ENCODE assay signal across 11 mouse cellular contexts in genomic region chr9:57641775-57642550, GRCm38 (mm10). TPM values are rescaled to one million over a fixed set of nuclear protein-coding genes. Genes with fewer than 3 reads are reported as not detected.
DNase-seq lines count a peak whose midpoint lies in the region; ATAC-seq and TF ChIP-seq lines count a peak whose summit lies in the region.
"Had no signal": no experiment of that assay in that cellular context is flagged by ENCODE, and none has a peak within 500 bp of the region (broad histone marks: within the 10 kb centered on the region; RNA-seq: fewer than 3 reads in every experiment).

No protein-coding gene starts in this region.

- WGBS in embryonic facial prominence, embryonic 13.5 days: 76% methylated on average over 13 of the region's 13 CpGs
- WGBS in embryonic facial prominence, embryonic 10.5 days: 83% methylated on average over 13 of the region's 13 CpGs
- WGBS in limb, embryonic 14.5 days: 81% methylated on average over 13 of the region's 13 CpGs
- 73% methylated on average over 13 of the region's 13 CpGs for WGBS in small intestine, adult 2 months

- no peaks in the 10 kb centered on the region for H3K9me3 ChIP-seq in embryonic facial prominence, embryonic 13.5 days
- no peaks in the 10 kb centered on the region for H3K9me3 ChIP-seq in embryonic facial prominence, embryonic 10.5 days
- H3K9me3 ChIP-seq in megakaryocyte, embryonic 14.5 days: no peaks in the 10 kb centered on the region
- H3K9me3 ChIP-seq in limb, embryonic 14.5 days (ENCODE audit: control insufficient read depth, low read length): no peaks in the 10 kb centered on the region

- peaks cover 78% of the 10 kb centered on the region for H3K4me1 ChIP-seq in embryonic facial prominence, embryonic 13.5 days
- peaks cover 87% of the 10 kb centered on the region for H3K4me1 ChIP-seq in embryonic facial prominence, embryonic 10.5 days
- peaks cover 86% of the 10 kb centered on the region for H3K4me1 ChIP-seq in megakaryocyte, embryonic 14.5 days
- peaks cover 64% of the 10 kb centered on the region for H3K4me1 ChIP-seq in limb, embryonic 14.5 days (ENCODE audit: control insufficient read depth, insufficient read depth, low read length)
- peaks cover 67% of the 10 kb centered on the region for H3K4me1 ChIP-seq in small intestine, adult 2 months (ENCODE audit: control insufficient read depth, insufficient read depth, insufficient read length, low read length)

- no peaks in the 10 kb centered on the region for H3K27me3 ChIP-seq in embryonic facial prominence, embryonic 13.5 days
- 0 out of 2 replicates have a peak, but pooled peaks cover under 1% of the 10 kb centered on the region for H3K27me3 ChIP-seq in embryonic facial prominence, embryonic 10.5 days (replicated peaks; ENCODE audit: low read depth, poor library complexity, severe bottlenecking)
- H3K27me3 ChIP-seq in megakaryocyte, embryonic 14.5 days (replicated peaks): no peaks in the 10 kb centered on the region
- H3K27me3 ChIP-seq in limb, embryonic 14.5 days (ENCODE audit: control insufficient read depth, insufficient read depth, low read length): no peaks in the 10 kb centered on the region
- no peaks in the 10 kb centered on the region for H3K27me3 ChIP-seq in small intestine, adult 2 months (ENCODE audit: control insufficient read depth, insufficient read depth, low read length)

- H3K36me3 ChIP-seq in embryonic facial prominence, embryonic 13.5 days: peaks cover 15% of the 10 kb centered on the region
- peaks cover 28% of the 10 kb centered on the region for H3K36me3 ChIP-seq in embryonic facial prominence, embryonic 10.5 days (replicated peaks)
- peaks cover 49% of the 10 kb centered on the region for H3K36me3 ChIP-seq in megakaryocyte, embryonic 14.5 days (replicated peaks; ENCODE audit: low read length)
- H3K36me3 ChIP-seq in limb, embryonic 14.5 days (ENCODE audit: control insufficient read depth, insufficient read depth, low read length): peaks cover 8% of the 10 kb centered on the region
- H3K36me3 ChIP-seq in small intestine, adult 2 months (ENCODE audit: control insufficient read depth, insufficient read depth, low read length): no peaks in the 10 kb centered on the region

- DNase-seq in embryonic facial prominence, embryonic 10.5 days (ENCODE audit: low spot score): no peak
- no peak for DNase-seq in limb, embryonic 14.5 days (ENCODE audit: low spot score)
- no peak for DNase-seq in right cerebral cortex, postnatal 36 days (ENCODE audit: low spot score in 2 of 2)
- DNase-seq in cerebellum, postnatal 36 days: no peak
- DNase-seq: gastrocnemius, postnatal 10 days; kidney, adult 2 months had no signal

- H3K27ac ChIP-seq in embryonic facial prominence, embryonic 13.5 days: peak overlapping the region; percentile 89; the same call in 1 of the 2 replicates
- H3K27ac ChIP-seq in embryonic facial prominence, embryonic 10.5 days (replicated peaks): no peak overlapping the region
- H3K27ac ChIP-seq in limb, embryonic 14.5 days (replicated peaks; ENCODE audit: low read depth, low read length): no peak overlapping the region
- H3K27ac ChIP-seq in small intestine, adult 2 months (ENCODE audit: insufficient read depth, low read depth, low read length): peak overlapping the region; percentile 91

- no peak for TF ChIP-seq POLR2A in limb, embryonic 14.5 days (IDR thresholded peaks at IDR 0.05; ENCODE audit: borderline replicate concordance, extremely low read depth, insufficient read depth, insufficient read length)
- no peak for TF ChIP-seq POLR2A in small intestine, adult 2 months (IDR thresholded peaks at IDR 0.05; ENCODE audit: low read depth, low read length)

- H3K4me2 ChIP-seq in embryonic facial prominence, embryonic 13.5 days: no peak overlapping the region
- H3K4me2 ChIP-seq in limb, embryonic 14.5 days (replicated peaks; ENCODE audit: low read depth, low read length, severe bottlenecking): 0 out of 2 replicates have a peak overlapping the region, but pooled peaks have one; percentile 1

- no peak overlapping the region for H3K4me3 ChIP-seq in embryonic facial prominence, embryonic 13.5 days
- H3K4me3 ChIP-seq in embryonic facial prominence, embryonic 10.5 days: no peak overlapping the region
- peak overlapping the region; percentile 98 for H3K4me3 ChIP-seq in megakaryocyte, embryonic 14.5 days (replicated peaks)
- H3K4me3 ChIP-seq in limb, embryonic 14.5 days (replicated peaks; ENCODE audit: low read length): no peak overlapping the region
- no peak overlapping the region for H3K4me3 ChIP-seq in small intestine, adult 2 months (ENCODE audit: low read depth, low read length)

- H3K9ac ChIP-seq in embryonic facial prominence, embryonic 13.5 days: no peak overlapping the region
- no peak overlapping the region for H3K9ac ChIP-seq in limb, embryonic 14.5 days (ENCODE audit: low read depth, low read length, severe bottlenecking)

- TF ChIP-seq CTCF in small intestine, adult 2 months (IDR thresholded peaks at IDR 0.05; ENCODE audit: extremely low read depth, insufficient read length, insufficient replicate concordance, low read depth, low read length): no peak

- no peak for ATAC-seq in embryonic facial prominence, embryonic 13.5 days (ENCODE audit: insufficient number of reproducible peaks, insufficient read depth, low FRiP score, low TSS enrichment, low read depth)
- ATAC-seq in megakaryocyte, adult 5-6 weeks (ENCODE audit: poor library complexity, severe bottlenecking): no peak
- no peak for ATAC-seq in limb, embryonic 14.5 days (ENCODE audit: low FRiP score, low read depth)

RNA-seq across cellular contexts. Expression of gene Csk, which starts 11.5 kb away (rescaled TPM):
- 32.4 and 38.0 TPM in 2 replicates for polyA plus RNA-seq in embryonic facial prominence, embryonic 13.5 days (2015; fragmentation: Nextera tagmentation; extraction: Ambion mirVana)
- polyA plus RNA-seq in embryonic facial prominence, embryonic 10.5 days (2016; fragmentation: Nextera tagmentation; extraction: Ambion mirVana): 33.2 and 38.3 TPM in 2 replicates
- polyA plus RNA-seq in megakaryocyte, embryonic 14.5 days (2012; ENCODE audit: insufficient read depth, low replicate concordance): 400 and 436 TPM in 2 replicates
- total RNA-seq in megakaryocyte, adult 5-6 weeks (2015): 88.6 and 96.7 TPM in 2 replicates
- total RNA-seq in megakaryocyte, adult 5-6 weeks (2017): 230 and 282 TPM in 2 replicates
- polyA plus RNA-seq in limb, embryonic 14.5 days (2012; rRNA removed): 88.5 and 91.4 TPM in 2 replicates
- polyA plus RNA-seq in limb, embryonic 14.5 days (2014; fragmentation: Nextera tagmentation; extraction: Ambion mirVana): 28.1 and 29.7 TPM in 2 replicates
- 52.1 and 95.9 TPM in 2 replicates for polyA plus RNA-seq in small intestine, adult 2 months (2012; rRNA removed)

RNA-seq across cellular contexts. Expression of gene Lman1l, which starts 21.4 kb away (rescaled TPM):
- not detected in 2 replicates for polyA plus RNA-seq in embryonic facial prominence, embryonic 13.5 days (2015; fragmentation: Nextera tagmentation; extraction: Ambion mirVana)
- polyA plus RNA-seq in embryonic facial prominence, embryonic 10.5 days (2016; fragmentation: Nextera tagmentation; extraction: Ambion mirVana): not detected in 2 replicates
- not detected in 2 replicates for polyA plus RNA-seq in megakaryocyte, embryonic 14.5 days (2012; ENCODE audit: insufficient read depth, low replicate concordance)
- total RNA-seq in megakaryocyte, adult 5-6 weeks (2015): not detected in 2 replicates
- not detected in 2 replicates for total RNA-seq in megakaryocyte, adult 5-6 weeks (2017)
- 0.09 TPM in 1 of 2 replicates, not detected in the other for polyA plus RNA-seq in limb, embryonic 14.5 days (2012; rRNA removed)
- polyA plus RNA-seq in limb, embryonic 14.5 days (2014; fragmentation: Nextera tagmentation; extraction: Ambion mirVana): not detected in 2 replicates
- polyA plus RNA-seq in small intestine, adult 2 months (2012; rRNA removed): 0.08 TPM in 1 of 2 replicates, not detected in the other
- total RNA-seq: gastrocnemius, postnatal 10 days had no signal
- polyA plus RNA-seq: kidney, adult 2 months; neural tube, embryonic 11.5 days had no signal

RNA-seq across cellular contexts. Expression of gene Cplx3, which starts 35.9 kb away (rescaled TPM):
- not detected in 2 replicates for polyA plus RNA-seq in embryonic facial prominence, embryonic 13.5 days (2015; fragmentation: Nextera tagmentation; extraction: Ambion mirVana)
- polyA plus RNA-seq in embryonic facial prominence, embryonic 10.5 days (2016; fragmentation: Nextera tagmentation; extraction: Ambion mirVana): 1.6 and 1.8 TPM in 2 replicates
- polyA plus RNA-seq in megakaryocyte, embryonic 14.5 days (2012; ENCODE audit: insufficient read depth, low replicate concordance): 1.1 TPM in 1 of 2 replicates, not detected in the other
- not detected in 2 replicates for total RNA-seq in megakaryocyte, adult 5-6 weeks (2015)
- total RNA-seq in megakaryocyte, adult 5-6 weeks (2017): not detected in 2 replicates
- polyA plus RNA-seq in limb, embryonic 14.5 days (2012; rRNA removed): 0.03 TPM in 1 of 2 replicates, not detected in the other
- polyA plus RNA-seq in limb, embryonic 14.5 days (2014; fragmentation: Nextera tagmentation; extraction: Ambion mirVana): not detected in 2 replicates
- not detected in 2 replicates for polyA plus RNA-seq in small intestine, adult 2 months (2012; rRNA removed)
- total RNA-seq: gastrocnemius, postnatal 10 days had no signal

RNA-seq across cellular contexts. Expression of gene Cyp1a2, which starts 41.5 kb away (rescaled TPM):
- polyA plus RNA-seq in embryonic facial prominence, embryonic 13.5 days (2015; fragmentation: Nextera tagmentation; extraction: Ambion mirVana): not detected in 2 replicates
- not detected in 2 replicates for polyA plus RNA-seq in embryonic facial prominence, embryonic 10.5 days (2016; fragmentation: Nextera tagmentation; extraction: Ambion mirVana)
- polyA plus RNA-seq in megakaryocyte, embryonic 14.5 days (2012; ENCODE audit: insufficient read depth, low replicate concordance): not detected in 2 replicates
- total RNA-seq in megakaryocyte, adult 5-6 weeks (2015): not detected in 2 replicates
- not detected in 2 replicates for total RNA-seq in megakaryocyte, adult 5-6 weeks (2017)
- not detected in 2 replicates for polyA plus RNA-seq in limb, embryonic 14.5 days (2012; rRNA removed)
- not detected in 2 replicates for polyA plus RNA-seq in limb, embryonic 14.5 days (2014; fragmentation: Nextera tagmentation; extraction: Ambion mirVana)
- polyA plus RNA-seq in small intestine, adult 2 months (2012; rRNA removed): not detected in 2 replicates
- polyA plus RNA-seq: kidney, adult 2 months; neural tube, embryonic 11.5 days had no signal

RNA-seq across cellular contexts. Expression of gene Cyp1a1, which starts 45.8 kb away (rescaled TPM):
- polyA plus RNA-seq in embryonic facial prominence, embryonic 13.5 days (2015; fragmentation: Nextera tagmentation; extraction: Ambion mirVana): not detected in 2 replicates
- polyA plus RNA-seq in embryonic facial prominence, embryonic 10.5 days (2016; fragmentation: Nextera tagmentation; extraction: Ambion mirVana): 0.07 TPM in 1 of 2 replicates, not detected in the other
- polyA plus RNA-seq in megakaryocyte, embryonic 14.5 days (2012; ENCODE audit: insufficient read depth, low replicate concordance): 1.0 TPM in 1 of 2 replicates, not detected in the other
- not detected in 2 replicates for total RNA-seq in megakaryocyte, adult 5-6 weeks (2015)
- not detected in 2 replicates for total RNA-seq in megakaryocyte, adult 5-6 weeks (2017)
- polyA plus RNA-seq in limb, embryonic 14.5 days (2012; rRNA removed): 0.03 and 0.04 TPM in 2 replicates
- not detected in 2 replicates for polyA plus RNA-seq in limb, embryonic 14.5 days (2014; fragmentation: Nextera tagmentation; extraction: Ambion mirVana)
- polyA plus RNA-seq in small intestine, adult 2 months (2012; rRNA removed): 0.51 and 0.79 TPM in 2 replicates
- polyA plus RNA-seq: neural tube, embryonic 11.5 days had no signal

Comparison
In these comparisons a context has a peak if more than half of its experiments do, and no peak if none do; other contexts are left out.
1. H3K27ac ChIP-seq: peak in embryonic facial prominence, embryonic 13.5 days (single experiment) and small intestine, adult 2 months (single experiment); none in embryonic facial prominence, embryonic 10.5 days (single experiment) and limb, embryonic 14.5 days (single experiment).